In the genomic region with DNA sequence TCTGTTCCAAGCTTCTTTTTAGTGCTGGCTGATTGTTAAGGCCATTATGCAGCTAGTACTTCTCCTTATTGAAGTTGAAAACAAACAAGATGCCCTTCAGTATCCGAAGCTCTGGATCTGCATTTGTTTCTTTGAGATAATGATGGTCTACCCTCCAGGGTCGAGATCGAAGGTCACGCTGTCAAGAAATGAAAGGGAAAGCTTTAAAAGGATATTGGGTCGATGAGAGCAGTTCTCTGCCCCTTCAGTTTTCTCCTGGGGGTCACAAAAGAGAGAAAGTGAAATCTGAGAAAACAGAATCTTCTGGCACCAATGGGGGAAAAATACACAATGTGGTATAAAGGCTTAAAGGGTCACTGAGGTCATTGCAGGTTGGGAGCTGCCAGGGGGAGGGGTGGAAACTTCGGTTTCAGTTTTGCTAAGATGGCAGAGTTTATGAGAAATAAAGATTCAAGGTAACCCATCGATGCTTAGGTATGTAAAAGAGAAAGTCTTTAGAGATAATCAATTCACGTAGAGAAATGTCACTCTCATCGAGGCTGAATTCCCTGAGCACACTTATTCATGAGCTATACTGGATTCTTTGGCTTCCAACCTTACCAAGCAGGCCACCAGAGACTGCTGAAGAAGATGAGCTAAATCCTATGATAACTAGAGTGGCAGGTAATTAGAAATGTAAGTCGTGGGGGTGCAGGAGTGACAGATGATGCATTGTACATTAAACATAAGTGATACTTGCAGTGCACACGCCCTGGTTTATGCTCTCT, we compare ENCODE assay signal across 13 mouse cellular contexts.
"Had no signal": no experiment of that assay in that cellular context is flagged by ENCODE, and none has a peak within 500 bp of the region (broad histone marks: within the 10 kb centered on the region; RNA-seq: fewer than 3 reads in every experiment).

No protein-coding gene starts in this region.

- H3K9ac ChIP-seq: intestine, embryonic 15.5 days; limb, embryonic 15.5 days; liver, embryonic 12.5 days; lung, embryonic 14.5 days; neural tube, embryonic 13.5 days had no signal

- H3K4me1 ChIP-seq: intestine, embryonic 15.5 days; limb, embryonic 15.5 days; liver, embryonic 12.5 days; neural tube, embryonic 13.5 days had no signal

- H3K36me3 ChIP-seq: intestine, embryonic 15.5 days; limb, embryonic 15.5 days; liver, embryonic 12.5 days; neural tube, embryonic 13.5 days had no signal

- H3K27ac ChIP-seq: intestine, embryonic 15.5 days; left cerebral cortex, adult 2 months; limb, embryonic 15.5 days; liver, embryonic 12.5 days; neural tube, embryonic 13.5 days had no signal

- DNase-seq: kidney, adult 18-20 months; kidney, postnatal 10 days; lung, embryonic 14.5 days; lung, postnatal 10 days; lung, postnatal 4 days; right cerebral cortex, adult 18-20 months; right cerebral cortex, postnatal 25 days; thymus, postnatal 4 days had no signal

- H3K4me2 ChIP-seq: intestine, embryonic 15.5 days; limb, embryonic 15.5 days; liver, embryonic 12.5 days; lung, embryonic 14.5 days; neural tube, embryonic 13.5 days had no signal

- H3K9me3 ChIP-seq: intestine, embryonic 15.5 days; limb, embryonic 15.5 days; liver, embryonic 12.5 days; neural tube, embryonic 13.5 days had no signal

- ATAC-seq: intestine, embryonic 15.5 days; liver, embryonic 12.5 days had no signal

- H3K4me3 ChIP-seq: intestine, embryonic 15.5 days; left cerebral cortex, adult 2 months; limb, embryonic 15.5 days; liver, embryonic 12.5 days; neural tube, embryonic 13.5 days had no signal

- H3K27me3 ChIP-seq: intestine, embryonic 15.5 days; limb, embryonic 15.5 days; liver, embryonic 12.5 days; neural tube, embryonic 13.5 days had no signal
